9 mouse cellular contexts compared by ENCODE assay signal in genomic region chr11:78159096-78159495, GRCm38 (mm10). TPM values are rescaled to one million over a fixed set of nuclear protein-coding genes. Genes with fewer than 3 reads are reported as not detected.
DNase-seq lines count a peak whose midpoint lies in the region; ATAC-seq and TF ChIP-seq lines count a peak whose summit lies in the region.
"Had no signal": no experiment of that assay in that cellular context is flagged by ENCODE, and none has a peak within 500 bp of the region (broad histone marks: within the 10 kb centered on the region; RNA-seq: fewer than 3 reads in every experiment).

No protein-coding gene starts in this region.

- TF ChIP-seq CTCF in liver, embryonic 14.5 days (IDR thresholded peaks at IDR 0.05; ENCODE audit: low read depth), result peak; percentile 100

- no peaks in the 10 kb centered on the region for H3K27me3 ChIP-seq in heart, embryonic 15.5 days
- H3K27me3 ChIP-seq in kidney, embryonic 16.5 days (ENCODE audit: insufficient read depth, low read length), result no peaks in the 10 kb centered on the region
- no peaks in the 10 kb centered on the region for H3K27me3 ChIP-seq in liver, embryonic 14.5 days (ENCODE audit: control insufficient read depth, insufficient read depth, low read length)
- H3K27me3 ChIP-seq in stomach, embryonic 16.5 days (ENCODE audit: control insufficient read depth, insufficient read depth, low read length), result no peaks in the 10 kb centered on the region
- H3K27me3 ChIP-seq: embryonic facial prominence, embryonic 15.5 days had no signal

- 13% methylated on average over 2 of the region's 2 CpGs for WGBS in heart, embryonic 15.5 days
- WGBS in kidney, embryonic 16.5 days, result 24% methylated on average over 2 of the region's 2 CpGs
- WGBS in liver, embryonic 14.5 days (ENCODE audit: insufficient replicate concordance), result 14% methylated on average over 2 of the region's 2 CpGs
- WGBS in stomach, embryonic 16.5 days, result 19% methylated on average over 2 of the region's 2 CpGs

- H3K36me3 ChIP-seq in heart, embryonic 15.5 days, result peaks cover 61% of the 10 kb centered on the region
- H3K36me3 ChIP-seq in kidney, embryonic 16.5 days (ENCODE audit: insufficient read depth, low read length), result peaks cover 55% of the 10 kb centered on the region
- peaks cover 36% of the 10 kb centered on the region for H3K36me3 ChIP-seq in liver, embryonic 14.5 days (replicated peaks; ENCODE audit: control insufficient read depth, insufficient read depth, low read depth)
- peaks cover 17% of the 10 kb centered on the region for H3K36me3 ChIP-seq in stomach, embryonic 16.5 days (ENCODE audit: control insufficient read depth, insufficient read depth, low read length)

- H3K4me3 ChIP-seq in heart, embryonic 15.5 days, result no peak overlapping the region
- H3K4me3 ChIP-seq in kidney, embryonic 16.5 days (ENCODE audit: low read length), result no peak overlapping the region
- no peak overlapping the region for H3K4me3 ChIP-seq in liver, embryonic 14.5 days (ENCODE audit: insufficient read depth in 1 of 2, low read depth in 2 of 2, low read length in 2 of 2)
- H3K4me3 ChIP-seq in stomach, embryonic 16.5 days (replicated peaks; ENCODE audit: low read length), result no peak overlapping the region
- H3K4me3 ChIP-seq: embryonic facial prominence, embryonic 15.5 days had no signal

- TF ChIP-seq EP300 in liver, embryonic 14.5 days (IDR thresholded peaks at IDR 0.05; ENCODE audit: low read depth), result no peak

- H3K9me3 ChIP-seq in heart, embryonic 15.5 days (replicated peaks), result no peaks in the 10 kb centered on the region
- no peaks in the 10 kb centered on the region for H3K9me3 ChIP-seq in kidney, embryonic 16.5 days (ENCODE audit: low read length)
- no peaks in the 10 kb centered on the region for H3K9me3 ChIP-seq in liver, embryonic 14.5 days (ENCODE audit: control insufficient read depth, low read length)
- H3K9me3 ChIP-seq in stomach, embryonic 16.5 days (replicated peaks; ENCODE audit: control insufficient read depth, low read length), result no peaks in the 10 kb centered on the region
- H3K9me3 ChIP-seq: embryonic facial prominence, embryonic 15.5 days had no signal

- H3K4me2 ChIP-seq in heart, embryonic 15.5 days, result no peak overlapping the region
- no peak overlapping the region for H3K4me2 ChIP-seq in kidney, embryonic 16.5 days (replicated peaks; ENCODE audit: low read depth, low read length)
- H3K4me2 ChIP-seq in liver, embryonic 14.5 days (ENCODE audit: low read depth), result no peak overlapping the region
- H3K4me2 ChIP-seq in stomach, embryonic 16.5 days (ENCODE audit: low read depth, low read length), result no peak overlapping the region
- H3K4me2 ChIP-seq: embryonic facial prominence, embryonic 15.5 days had no signal

- DNase-seq in CD4-positive helper T cell, adult 2 months (ENCODE audit: low read depth, low spot score), result peak; percentile 88
- peak; percentile 70 to 82 for DNase-seq in adrenal gland, postnatal 36 days
- peak; percentile 81 to 83 (median 82) for DNase-seq in liver, embryonic 14.5 days (ENCODE audit: low read depth in 3 of 3, low spot score in 3 of 3)
- DNase-seq in natural killer cell, adult 2 months (ENCODE audit: low spot score in 2 of 2), result peak; percentile 79 to 85

- H3K27ac ChIP-seq in heart, embryonic 15.5 days, result no peak overlapping the region
- no peak overlapping the region for H3K27ac ChIP-seq in kidney, embryonic 16.5 days (ENCODE audit: low read length)
- no peak overlapping the region for H3K27ac ChIP-seq in liver, embryonic 14.5 days
- H3K27ac ChIP-seq in stomach, embryonic 16.5 days (ENCODE audit: low read length), result no peak overlapping the region

- peaks cover 28% of the 10 kb centered on the region for H3K4me1 ChIP-seq in heart, embryonic 15.5 days (replicated peaks)
- peaks cover 29% of the 10 kb centered on the region for H3K4me1 ChIP-seq in kidney, embryonic 16.5 days (ENCODE audit: insufficient read depth, low read length)
- peaks cover 6 to 9% of the 10 kb centered on the region in 2 experiments for H3K4me1 ChIP-seq in liver, embryonic 14.5 days (replicated peaks; ENCODE audit: control insufficient read depth in 2 of 2, insufficient read depth in 2 of 2, low read length in 1 of 2)
- H3K4me1 ChIP-seq in stomach, embryonic 16.5 days (ENCODE audit: control insufficient read depth, insufficient read depth, low read length), result peaks cover 22% of the 10 kb centered on the region

- peak; percentile 92 for ATAC-seq in erythroblast, adult 5-6 weeks (replicated peaks; ENCODE audit: low FRiP score, poor library complexity, severe bottlenecking)
- 0 out of 2 replicates have a peak, but pooled peaks have one; percentile 15 for ATAC-seq in heart, embryonic 15.5 days (replicated peaks; ENCODE audit: insufficient number of reproducible peaks, insufficient read depth, low FRiP score, low read depth)
- ATAC-seq in kidney, embryonic 16.5 days (ENCODE audit: low FRiP score, low TSS enrichment), result peak; percentile 60
- peak; percentile 72 for ATAC-seq in liver, embryonic 14.5 days (ENCODE audit: insufficient read depth)
- peak; percentile 30 for ATAC-seq in stomach, embryonic 16.5 days (ENCODE audit: insufficient read depth, low FRiP score)

- no peak overlapping the region for H3K9ac ChIP-seq in heart, embryonic 15.5 days
- H3K9ac ChIP-seq in kidney, embryonic 16.5 days (replicated peaks; ENCODE audit: low read length), result no peak overlapping the region
- H3K9ac ChIP-seq in liver, embryonic 14.5 days (replicated peaks), result no peak overlapping the region
- no peak overlapping the region for H3K9ac ChIP-seq in stomach, embryonic 16.5 days (ENCODE audit: low read length)
- H3K9ac ChIP-seq: embryonic facial prominence, embryonic 15.5 days had no signal

RNA-seq across cellular contexts. Expression of gene Traf4, which starts 6.3 kb away (rescaled TPM):
- 10 to 100 TPM; 24.8 to 38.0 TPM for total RNA-seq in adrenal gland, postnatal 36 days (2021)
- 2.1 and 3.6 TPM in 2 replicates for total RNA-seq in erythroblast, adult 5-6 weeks (2015; ENCODE audit: low replicate concordance)
- 3.2 and 3.5 TPM in 2 replicates for total RNA-seq in erythroblast, adult 5-6 weeks (2017; ENCODE audit: low replicate concordance)
- polyA plus RNA-seq in heart, embryonic 15.5 days (2015; fragmentation: Nextera tagmentation; extraction: Ambion mirVana), result 30.8 and 42.8 TPM in 2 replicates
- polyA plus RNA-seq in kidney, embryonic 16.5 days (2015; fragmentation: Nextera tagmentation; extraction: Ambion mirVana), result 108 and 110 TPM in 2 replicates
- 35.1 and 39.9 TPM in 2 replicates for polyA plus RNA-seq in liver, embryonic 14.5 days (2012; rRNA removed)
- 17.1 and 18.0 TPM in 2 replicates for polyA plus RNA-seq in liver, embryonic 14.5 days (2014; fragmentation: Nextera tagmentation; extraction: Ambion mirVana)
- 50.9 and 55.1 TPM in 2 replicates for polyA plus RNA-seq in stomach, embryonic 16.5 days (2015; fragmentation: Nextera tagmentation; extraction: Ambion mirVana)

RNA-seq across cellular contexts. Expression of gene Nek8, which starts 17.4 kb away (rescaled TPM):
- total RNA-seq in adrenal gland, postnatal 36 days (2021), result 10 to 100 TPM; 10.5 to 11.3 TPM
- total RNA-seq in erythroblast, adult 5-6 weeks (2015; ENCODE audit: low replicate concordance), result 9.6 and 12.1 TPM in 2 replicates
- 5.7 and 16.7 TPM in 2 replicates for total RNA-seq in erythroblast, adult 5-6 weeks (2017; ENCODE audit: low replicate concordance)
- 12.4 and 17.3 TPM in 2 replicates for polyA plus RNA-seq in heart, embryonic 15.5 days (2015; fragmentation: Nextera tagmentation; extraction: Ambion mirVana)
- polyA plus RNA-seq in kidney, embryonic 16.5 days (2015; fragmentation: Nextera tagmentation; extraction: Ambion mirVana), result 27.9 and 29.1 TPM in 2 replicates
- polyA plus RNA-seq in liver, embryonic 14.5 days (2012; rRNA removed), result 9.8 and 10.6 TPM in 2 replicates
- 7.4 and 7.8 TPM in 2 replicates for polyA plus RNA-seq in liver, embryonic 14.5 days (2014; fragmentation: Nextera tagmentation; extraction: Ambion mirVana)
- 16.7 and 19.0 TPM in 2 replicates for polyA plus RNA-seq in stomach, embryonic 16.5 days (2015; fragmentation: Nextera tagmentation; extraction: Ambion mirVana)

RNA-seq across cellular contexts. Expression of gene Tlcd1, which starts 17.4 kb away (rescaled TPM):
- total RNA-seq in adrenal gland, postnatal 36 days (2021), result 10 to 100 TPM; 41.5 to 88.1 TPM
- total RNA-seq in erythroblast, adult 5-6 weeks (2015; ENCODE audit: low replicate concordance), result 69.0 and 77.1 TPM in 2 replicates
- 96.9 and 181 TPM in 2 replicates for total RNA-seq in erythroblast, adult 5-6 weeks (2017; ENCODE audit: low replicate concordance)
- polyA plus RNA-seq in heart, embryonic 15.5 days (2015; fragmentation: Nextera tagmentation; extraction: Ambion mirVana), result 13.5 and 14.2 TPM in 2 replicates
- 35.1 and 36.1 TPM in 2 replicates for polyA plus RNA-seq in kidney, embryonic 16.5 days (2015; fragmentation: Nextera tagmentation; extraction: Ambion mirVana)
- polyA plus RNA-seq in liver, embryonic 14.5 days (2012; rRNA removed), result 47.4 and 69.6 TPM in 2 replicates
- polyA plus RNA-seq in liver, embryonic 14.5 days (2014; fragmentation: Nextera tagmentation; extraction: Ambion mirVana), result 44.9 and 50.5 TPM in 2 replicates
- polyA plus RNA-seq in stomach, embryonic 16.5 days (2015; fragmentation: Nextera tagmentation; extraction: Ambion mirVana), result 32.5 and 32.8 TPM in 2 replicates

RNA-seq across cellular contexts. Expression of gene Rpl23a, which starts 24.3 kb away (rescaled TPM):
- total RNA-seq in adrenal gland, postnatal 36 days (2021), result 1,000 to 10,000 TPM; 1,640 to 1,911 TPM
- 792 and 815 TPM in 2 replicates for total RNA-seq in erythroblast, adult 5-6 weeks (2015; ENCODE audit: low replicate concordance)
- 585 and 685 TPM in 2 replicates for total RNA-seq in erythroblast, adult 5-6 weeks (2017; ENCODE audit: low replicate concordance)
- 717 and 816 TPM in 2 replicates for polyA plus RNA-seq in heart, embryonic 15.5 days (2015; fragmentation: Nextera tagmentation; extraction: Ambion mirVana)
- polyA plus RNA-seq in kidney, embryonic 16.5 days (2015; fragmentation: Nextera tagmentation; extraction: Ambion mirVana), result 1,090 and 1,147 TPM in 2 replicates
- 628 and 1,347 TPM in 2 replicates for polyA plus RNA-seq in liver, embryonic 14.5 days (2012; rRNA removed)
- polyA plus RNA-seq in liver, embryonic 14.5 days (2014; fragmentation: Nextera tagmentation; extraction: Ambion mirVana), result 1,087 and 1,100 TPM in 2 replicates
- polyA plus RNA-seq in stomach, embryonic 16.5 days (2015; fragmentation: Nextera tagmentation; extraction: Ambion mirVana), result 1,025 and 1,263 TPM in 2 replicates

RNA-seq across cellular contexts. Expression of gene Rab34, which starts 29.1 kb away (rescaled TPM):
- 10 to 100 TPM; 85.9 to 89.9 TPM for total RNA-seq in adrenal gland, postnatal 36 days (2021)
- 7.9 TPM in 1 of 2 replicates, not detected in the other for total RNA-seq in erythroblast, adult 5-6 weeks (2015; ENCODE audit: low replicate concordance)
- total RNA-seq in erythroblast, adult 5-6 weeks (2017; ENCODE audit: low replicate concordance), result 1.3 and 9.9 TPM in 2 replicates
- polyA plus RNA-seq in heart, embryonic 15.5 days (2015; fragmentation: Nextera tagmentation; extraction: Ambion mirVana), result 54.5 and 72.1 TPM in 2 replicates
- 128 and 130 TPM in 2 replicates for polyA plus RNA-seq in kidney, embryonic 16.5 days (2015; fragmentation: Nextera tagmentation; extraction: Ambion mirVana)
- 7.1 and 7.7 TPM in 2 replicates for polyA plus RNA-seq in liver, embryonic 14.5 days (2012; rRNA removed)
- 11.3 and 12.4 TPM in 2 replicates for polyA plus RNA-seq in liver, embryonic 14.5 days (2014; fragmentation: Nextera tagmentation; extraction: Ambion mirVana)
- 88.3 and 90.9 TPM in 2 replicates for polyA plus RNA-seq in stomach, embryonic 16.5 days (2015; fragmentation: Nextera tagmentation; extraction: Ambion mirVana)

Comparison
In these comparisons a context has a peak if more than half of its experiments do, and no peak if none do; other contexts are left out.
1. ATAC-seq: peak in every context shown above with its lines; median percentile 92 in erythroblast, adult 5-6 weeks; 72 in liver, embryonic 14.5 days; 60 in kidney, embryonic 16.5 days; 30 in stomach, embryonic 16.5 days; 15 in heart, embryonic 15.5 days.